Mouse (Mus musculus) natural killer cell, adult 2 months (primary cell): ENCODE data around the gene Gm21970.

Source experiments
- DNase-seq, 2 experiments: peaks; one replicate each; pipeline ENCODE4 v3.0.0; 2022; ENCODE audit warnings: low spot score in 2 of 2

Gene Gm21970

GRCm38 (mm10) chr16:91391421-91391820, at the start of gene Gm21970:
Gm21970 (plus strand) TSS chr16:91391721.
- no peak for DNase-seq

- DNase-seq = no peak
These were observed 45.0 kb upstream of the Gm21970 start for GRCm38 (mm10) chr16:91346491-91346890.

GRCm38 (mm10) chr16:91347491-91348263, 43.8 kb upstream of the Gm21970 start:
- DNase-seq = peak in 1 of 2 experiments; percentile 20

GRCm38 (mm10) chr16:91348264-91348565, 43.3 kb upstream of the Gm21970 start:
- no peak for DNase-seq

- peak in 1 of 2 experiments; percentile 57 for DNase-seq
These were observed 42.8 kb upstream of the Gm21970 start for GRCm38 (mm10) chr16:91348588-91349330.

- peak; percentile 42 to 71 for DNase-seq
These were observed 39.4 kb upstream of the Gm21970 start for GRCm38 (mm10) chr16:91352084-91352562.

- DNase-seq = no peak
These were observed 38.8 kb upstream of the Gm21970 start for GRCm38 (mm10) chr16:91352749-91353148.

- no peak for DNase-seq
These were observed 38.3 kb upstream of the Gm21970 start for GRCm38 (mm10) chr16:91353177-91353576.

GRCm38 (mm10) chr16:91353638-91354037, 37.9 kb upstream of the Gm21970 start:
- no peak for DNase-seq

- peak in 1 of 2 experiments; percentile 49 for DNase-seq
These were observed 36.9 kb upstream of the Gm21970 start for GRCm38 (mm10) chr16:91354599-91354998.

- peak; percentile 72 to 75 for DNase-seq
These were observed 36.4 kb upstream of the Gm21970 start for GRCm38 (mm10) chr16:91355160-91355559.

- DNase-seq = no peak
These were observed 34.6 kb upstream of the Gm21970 start for GRCm38 (mm10) chr16:91356760-91357525.

GRCm38 (mm10) chr16:91357526-91357900, 34.0 kb upstream of the Gm21970 start:
- DNase-seq = no peak

- DNase-seq = peak; percentile 53 to 63
These were observed 33.0 kb upstream of the Gm21970 start for GRCm38 (mm10) chr16:91358555-91358954.

GRCm38 (mm10) chr16:91359531-91359930, 32.0 kb upstream of the Gm21970 start:
- no peak for DNase-seq

GRCm38 (mm10) chr16:91360162-91360561, 31.4 kb upstream of the Gm21970 start:
- no peak for DNase-seq

- no peak for DNase-seq
These were observed 29.5 kb upstream of the Gm21970 start for GRCm38 (mm10) chr16:91362006-91362405.

GRCm38 (mm10) chr16:91362616-91363272, 28.8 kb upstream of the Gm21970 start:
- DNase-seq = no peak

GRCm38 (mm10) chr16:91363483-91363882, 28.0 kb upstream of the Gm21970 start:
- no peak for DNase-seq

- DNase-seq = peak; percentile 81 to 82
These were observed 25.0 kb upstream of the Gm21970 start for GRCm38 (mm10) chr16:91366567-91366966.

- DNase-seq = peak in 1 of 2 experiments; percentile 34
These were observed 24.5 kb upstream of the Gm21970 start for GRCm38 (mm10) chr16:91367066-91367465.
